Mouse (Mus musculus) CH12.LX (cell line): ENCODE measurements at regions not wholly inside any gene's neighbourhood (a gene's known extent, or its start where the extent isn't known, plus 50 kb on each side); places are given as distances from the start of the nearest gene placed in this dataset.
A peak's percentile ranks its signal among the peaks of the same experiment; 100 is the strongest.

Experiments used
- DNase-seq: peaks from one replicate; pipeline ENCODE4 v3.0.0-alpha.2; 2013; ENCODE audit errors: extremely low read depth
- H3K27ac ChIP-seq: 2 replicates; pipeline ENCODE4 v1.5.1; 2012; ENCODE audit warnings: low read depth, mild to moderate bottlenecking, control low read depth, moderate library complexity; ENCODE audit not compliant: insufficient read depth
- H3K27me3 ChIP-seq: replicated peaks from 2 replicates; pipeline ENCODE3; 2012; ENCODE audit warnings: inconsistent platforms
- H3K36me3 ChIP-seq, 2 experiments: replicated peaks in 1 of 2; 2 replicates each; pipeline versions ENCODE3 to v1.6.1; 2012; ENCODE audit warnings: inconsistent platforms in 1 of 2, low read length in 1 of 2, mild to moderate bottlenecking in 1 of 2, mixed read lengths in 1 of 2, moderate library complexity in 1 of 2; ENCODE audit not compliant: control insufficient read depth in 1 of 2, insufficient read depth in 1 of 2
- H3K4me1 ChIP-seq, 2 experiments: 2 replicates each; pipeline ENCODE4 v1.6.1; 2012; ENCODE audit warnings: inconsistent platforms in 1 of 2, moderate library complexity in 1 of 2; ENCODE audit not compliant: insufficient read depth in 2 of 2, control insufficient read depth in 1 of 2
- H3K4me2 ChIP-seq: 2 replicates; pipeline ENCODE4 v1.6.1; 2012; ENCODE audit warnings: low read depth, mild to moderate bottlenecking, control low read depth; ENCODE audit not compliant: poor library complexity, insufficient read depth, severe bottlenecking
- H3K4me3 ChIP-seq, 3 experiments: fragments of 150-350 bp in 1 of 3; sonication (generic) in 1 of 3; replicated peaks in 1 of 3; 2 replicates each; pipeline versions ENCODE3 to v1.5.1; 2011 to 2012; ENCODE audit warnings: low read depth in 2 of 3, low read length in 2 of 3, mild to moderate bottlenecking in 2 of 3, moderate library complexity in 2 of 3, control low read depth in 1 of 3, improper control_type of control experiment in 1 of 3, inconsistent platforms in 1 of 3, mixed read lengths in 1 of 3; ENCODE audit not compliant: poor library complexity in 1 of 3
- H3K79me2 ChIP-seq: replicated peaks from 2 replicates; pipeline ENCODE4 v1.6.1; 2012; ENCODE audit warnings: mild to moderate bottlenecking, moderate library complexity; ENCODE audit not compliant: control insufficient read depth, poor library complexity, insufficient read depth, severe bottlenecking; ENCODE audit errors: extremely low read depth
- H3K9ac ChIP-seq: 2 replicates; pipeline ENCODE4 v1.6.1; 2012; ENCODE audit warnings: low read depth, mild to moderate bottlenecking, control low read depth, moderate library complexity; ENCODE audit not compliant: insufficient read depth
- H3K9me3 ChIP-seq: replicated peaks from 2 replicates; pipeline ENCODE3; 2012; ENCODE audit warnings: low read length, inconsistent platforms, mixed read lengths
- BHLHE40 ChIP-seq: IDR thresholded peaks from 2 replicates; pipeline ENCODE4 v1.6.1; 2011; ENCODE audit warnings: mild to moderate bottlenecking, low read depth, low read length, improper control_type of control experiment
- CHD2 ChIP-seq: IDR thresholded peaks from 2 replicates; pipeline ENCODE4 v1.6.1; 2011; ENCODE audit warnings: low read length, improper control_type of control experiment
- ETS1 ChIP-seq: conservative IDR thresholded peaks from 2 replicates; pipeline ENCODE4 v1.6.1; 2012; ENCODE audit warnings: low read depth, mild to moderate bottlenecking, inconsistent platforms, low read length, improper control_type of control experiment, moderate library complexity
- JUN ChIP-seq: IDR thresholded peaks from 2 replicates; pipeline ENCODE4 v1.6.1; 2011; ENCODE audit warnings: low read depth, mild to moderate bottlenecking, low read length, improper control_type of control experiment, moderate library complexity; ENCODE audit not compliant: insufficient read depth
- MAFK ChIP-seq: IDR thresholded peaks from 2 replicates; pipeline ENCODE4 v1.6.1; 2011; ENCODE audit warnings: low read length, improper control_type of control experiment; ENCODE audit not compliant: insufficient replicate concordance
- MAX ChIP-seq: IDR thresholded peaks from 2 replicates; pipeline ENCODE4 v1.6.1; 2011; ENCODE audit warnings: low read length, improper control_type of control experiment
- MAZ ChIP-seq: IDR thresholded peaks from 2 replicates; pipeline ENCODE4 v1.6.1; 2012; ENCODE audit warnings: low read depth, mild to moderate bottlenecking, inconsistent platforms, low read length, improper control_type of control experiment, moderate library complexity
- MXI1 ChIP-seq: IDR thresholded peaks from 2 replicates; pipeline ENCODE4 v1.6.1; 2011; ENCODE audit warnings: mild to moderate bottlenecking, low read depth, low read length, improper control_type of control experiment
- MYC ChIP-seq: IDR thresholded peaks from 2 replicates; pipeline ENCODE4 v1.6.1; 2011; ENCODE audit warnings: low read depth, mild to moderate bottlenecking, improper control_type of control experiment, low read length
- PAX5 ChIP-seq: IDR thresholded peaks from 2 replicates; pipeline ENCODE4 v1.6.1; 2012; ENCODE audit warnings: low read length, inconsistent platforms, mixed read lengths
- POLR2AphosphoS2 ChIP-seq: IDR thresholded peaks from 2 replicates; pipeline ENCODE4 v1.6.1; 2011; ENCODE audit warnings: low read depth, low read length, improper control_type of control experiment
- SIN3A ChIP-seq: IDR thresholded peaks from 2 replicates; pipeline ENCODE4 v1.6.1; 2012; ENCODE audit warnings: low read length, improper control_type of control experiment, inconsistent platforms
- SMC3 ChIP-seq: IDR thresholded peaks from 2 replicates; pipeline ENCODE4 v1.6.1; 2011; ENCODE audit warnings: low read depth, low read length, improper control_type of control experiment
- TBP ChIP-seq: conservative IDR thresholded peaks from 2 replicates; pipeline ENCODE4 v1.6.1; 2011; ENCODE audit warnings: low read depth, low read length, improper control_type of control experiment
- TCF12 ChIP-seq: IDR thresholded peaks from 2 replicates; pipeline ENCODE4 v1.6.1; 2014; ENCODE audit warnings: low read depth, mild to moderate bottlenecking, inconsistent platforms, low read length, improper control_type of control experiment
- USF1 ChIP-seq: IDR thresholded peaks from 2 replicates; pipeline ENCODE4 v1.6.1; 2014; ENCODE audit warnings: low read depth, mild to moderate bottlenecking, inconsistent platforms, low read length, improper control_type of control experiment
- ZKSCAN1 ChIP-seq: IDR thresholded peaks from 2 replicates; pipeline ENCODE4 v1.6.1; 2012; ENCODE audit warnings: low read depth, inconsistent platforms, low read length, improper control_type of control experiment, borderline replicate concordance
- dilution Hi-C: fragments of 300-500 bp; cut with MboI; formaldehyde crosslinking; loops from 2 replicates; pipeline ENCODE4 v1.14.3; 2020; ENCODE audit warnings: low sequenced_read_pairs; ENCODE audit not compliant: extremely low pct_unique_long_range_greater_than_20kb, extremely low pct_ligation_motif_present
- in situ Hi-C: fragments of 300-500 bp; cut with MboI; formaldehyde crosslinking; loops from 3 replicates; pipeline ENCODE4 v1.14.3; 2019; ENCODE audit warnings: low sequenced_read_pairs, low pct_ligation_motif_present, low pct_unique_long_range_greater_than_20kb, mixed read lengths

DNA sequence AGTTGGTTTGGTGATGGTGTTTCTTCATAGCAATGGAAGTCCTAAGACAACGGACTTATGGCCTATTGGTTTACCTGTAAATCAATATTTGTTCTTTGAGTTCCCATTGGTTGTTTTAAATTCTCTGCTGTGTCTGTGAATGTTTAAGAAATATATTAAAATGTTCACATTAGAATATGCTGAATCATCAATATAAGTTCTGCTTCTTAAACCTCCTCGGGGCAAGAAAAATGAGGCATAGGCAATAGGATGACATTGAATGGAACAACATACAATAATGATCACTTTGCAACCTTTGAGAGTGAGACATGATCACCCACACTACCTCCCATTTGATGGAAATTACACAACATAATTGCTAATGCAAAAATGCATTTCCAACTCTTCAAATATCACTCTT lies 105.5 kb upstream of the Plcxd3 start:
- TF ChIP-seq MYC (no peak), MAFK (peak; percentile 84)
- DNase-seq = no peak
- in situ Hi-C loops = no loop called here
- dilution Hi-C loops = no loop called here
- Histone ChIP-seq H3K79me2 (no peaks in the 10 kb centered on the region), H3K4me1 (no peaks in the 10 kb centered on the region), H3K27ac (no peak overlapping the region), H3K36me3 (no peaks in the 10 kb centered on the region), H3K27me3 (no peaks in the 10 kb centered on the region), H3K4me3 (no peak overlapping the region), H3K9ac (no peak overlapping the region), H3K4me2 (no peak overlapping the region), H3K9me3 (no peaks in the 10 kb centered on the region)

DNA sequence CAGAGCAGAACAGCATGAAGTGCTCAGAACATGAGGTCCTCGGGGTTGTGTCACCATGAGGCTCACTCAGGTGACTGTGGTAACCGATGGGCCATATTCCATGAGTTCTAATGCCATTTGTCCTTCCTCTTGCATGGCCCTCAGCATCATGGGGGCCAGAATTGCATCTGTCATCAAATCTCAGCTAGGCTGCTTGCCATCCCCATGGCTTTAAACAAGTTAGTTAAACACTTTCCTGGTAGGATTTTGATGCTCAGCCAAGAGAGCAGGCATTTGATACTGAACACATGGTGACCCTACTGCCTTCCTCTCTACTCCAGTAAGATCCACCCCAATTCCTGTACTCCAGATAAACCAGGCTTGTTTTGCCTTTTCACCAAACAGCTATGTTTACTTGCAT lies 98.3 kb upstream of the Plcxd3 start:
- TF ChIP-seq MAFK (no peak), PAX5 (no peak), JUN (no peak), MAZ (no peak), MAX (no peak), MXI1 (no peak), TCF12 (no peak), SIN3A (no peak), CHD2 (no peak), USF1 (no peak), SMC3 (no peak), ETS1 (no peak), TBP (no peak), BHLHE40 (no peak), ZKSCAN1 (no peak), POLR2AphosphoS2 (no peak)
- Histone ChIP-seq H3K4me3 (no peak overlapping the region), H3K36me3 (no peaks in the 10 kb centered on the region), H3K9me3 (no peaks in the 10 kb centered on the region), H3K4me2 (no peak overlapping the region), H3K27me3 (no peaks in the 10 kb centered on the region), H3K9ac (no peak overlapping the region), H3K27ac (no peak overlapping the region), H3K79me2 (no peaks in the 10 kb centered on the region), H3K4me1 (no peaks in the 10 kb centered on the region)
- dilution Hi-C loops (no loop called here), in situ Hi-C loops (no loop called here)
- DNase-seq = no peak
